Mouse (Mus musculus) heart, postnatal 14 days (tissue): ENCODE results near the gene Snx14. TPM values are rescaled to one million over a fixed set of nuclear protein-coding genes. Genes with fewer than 3 reads are reported as not detected.

ENCODE experiments used
- DNase-seq, 2 experiments: peaks; one replicate each; pipeline ENCODE4 v3.0.0; 2021 to 2022
- intact Hi-C: fragments of 180-260 bp; cut with DNase I; formaldehyde crosslinking; loops from one replicate; pipeline ENCODE4 v1.15.1; 2025
- total RNA-seq, 2 experiments: library from RNA; stranded (reverse); gene quantifications; 2 replicates each; pipeline ENCODE4 v1.2.3; 2021

Gene Snx14
- total RNA-seq, 2 experiments from 2014 or later, result 27.1 to 29.1 TPM

- no peak for DNase-seq
- intact Hi-C loops, result no loop called here
Measured at GRCm38 (mm10) chr9:88352741-88353140, 86.0 kb downstream of the Snx14 start.

GRCm38 (mm10) chr9:88351163-88351562 lies 87.6 kb downstream of the Snx14 start:
- intact Hi-C loops, result no loop called here
- DNase-seq, result no peak

GRCm38 (mm10) chr9:88350317-88350716 lies 88.4 kb downstream of the Snx14 start:
- DNase-seq, result no peak
- intact Hi-C loops, result no loop called here

GRCm38 (mm10) chr9:88348623-88349022 lies 90.1 kb downstream of the Snx14 start:
- intact Hi-C loops, result no loop called here
- DNase-seq, result no peak

- DNase-seq, result no peak
- intact Hi-C loops, result no loop called here
Measured at GRCm38 (mm10) chr9:88346857-88347256, 91.9 kb downstream of the Snx14 start.

GRCm38 (mm10) chr9:88344424-88344823 lies 94.3 kb downstream of the Snx14 start:
- no peak for DNase-seq
- intact Hi-C loops, result no loop called here

- no peak for DNase-seq
- intact Hi-C loops, result no loop called here
Measured at GRCm38 (mm10) chr9:88342701-88343100, 96.1 kb downstream of the Snx14 start.

- intact Hi-C loops, result no loop called here
- DNase-seq, result no peak
Measured at GRCm38 (mm10) chr9:88342241-88342640, 96.5 kb downstream of the Snx14 start.

GRCm38 (mm10) chr9:88340819-88341218 lies 97.9 kb downstream of the Snx14 start:
- no peak for DNase-seq
- intact Hi-C loops, result no loop called here

GRCm38 (mm10) chr9:88335839-88336238 lies 102.9 kb downstream of the Snx14 start:
- intact Hi-C loops, result no loop called here
- no peak for DNase-seq

- intact Hi-C loops, result no loop called here
Measured at GRCm38 (mm10) chr9:88332447-88332846, 106.3 kb downstream of the Snx14 start.

GRCm38 (mm10) chr9:88330316-88330715 lies 108.4 kb downstream of the Snx14 start:
- intact Hi-C loops, result no loop called here
- no peak for DNase-seq

More at GRCm38 (mm10) chr9:88332447-88332846, 106.3 kb downstream of the Snx14 start:
- no peak for DNase-seq

GRCm38 (mm10) chr9:88329166-88329748 lies 109.5 kb downstream of the Snx14 start:
- intact Hi-C loops, result loop anchor here (5.0 to 10.0 kb wide), 2 partner anchors 33 to 54 kb away; no protein-coding TSS in a partner anchor
- DNase-seq, result no peak

GRCm38 (mm10) chr9:88328666-88329065 lies 110.1 kb downstream of the Snx14 start:
- no peak for DNase-seq
- intact Hi-C loops, result loop anchor here (5.0 to 10.0 kb wide), 2 partner anchors 34 to 54 kb away; no protein-coding TSS in a partner anchor

GRCm38 (mm10) chr9:88326930-88327901 lies 111.5 kb downstream of the Snx14 start, which contains the start of gene Nt5e:
Gene Nt5e, plus strand, starts transcription at chr9:88327197.
- intact Hi-C loops, result loop anchor here (5.0 to 10.0 kb wide), 2 partner anchors 35 to 52 kb away; no protein-coding TSS in a partner anchor
- peak; percentile 82 to 84 for DNase-seq

Other genes with a start within 250 kb of the Snx14 start
- gene Nt5e, start 111.8 kb downstream of the Snx14 start, total RNA-seq, result 10 to 100 TPM; 15.1 to 15.5 TPM
- gene Gm20537, start 17.7 kb upstream of the Snx14 start, total RNA-seq, result 1 to 10 TPM; 1.2 to 2.0 TPM
- gene Syncrip, start 43.6 kb upstream of the Snx14 start, total RNA-seq, result 10 to 100 TPM; 61.2 to 62.1 TPM
- 1 to 10 TPM; 6.9 to 7.8 TPM for gene Zfp949, start 109.1 kb upstream of the Snx14 start, total RNA-seq
- gene Trim43a, start 141.9 kb upstream of the Snx14 start, total RNA-seq, result under 1 TPM; 0.17 to 0.22 TPM